Mouse (Mus musculus): ENCODE measurements at regions not wholly inside any gene's neighbourhood (a gene's known extent, or its start where the extent isn't known, plus 50 kb on each side); places are given as distances from the start of the nearest gene placed in this dataset.

DNA sequence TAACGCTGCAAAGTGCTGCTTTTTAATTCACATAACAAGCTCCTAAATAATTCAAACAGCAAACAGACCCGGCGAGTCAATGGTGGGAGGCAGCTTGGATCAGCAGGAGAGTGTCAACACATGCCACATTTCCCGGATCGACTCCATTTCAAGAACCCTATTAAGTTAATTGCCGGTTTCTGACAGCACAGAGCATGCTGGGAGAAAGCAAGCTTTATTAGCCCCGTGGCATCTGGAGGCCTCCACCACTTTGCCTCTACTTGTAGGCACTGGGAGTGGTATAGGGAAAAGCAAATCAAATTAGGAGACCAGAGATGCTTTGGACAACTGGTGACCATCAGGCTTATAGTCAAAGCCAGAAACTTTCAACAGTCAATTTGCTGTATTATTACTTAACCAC is 188.5 kb downstream of the Emx2 start:
- DNase-seq = no peak

DNA sequence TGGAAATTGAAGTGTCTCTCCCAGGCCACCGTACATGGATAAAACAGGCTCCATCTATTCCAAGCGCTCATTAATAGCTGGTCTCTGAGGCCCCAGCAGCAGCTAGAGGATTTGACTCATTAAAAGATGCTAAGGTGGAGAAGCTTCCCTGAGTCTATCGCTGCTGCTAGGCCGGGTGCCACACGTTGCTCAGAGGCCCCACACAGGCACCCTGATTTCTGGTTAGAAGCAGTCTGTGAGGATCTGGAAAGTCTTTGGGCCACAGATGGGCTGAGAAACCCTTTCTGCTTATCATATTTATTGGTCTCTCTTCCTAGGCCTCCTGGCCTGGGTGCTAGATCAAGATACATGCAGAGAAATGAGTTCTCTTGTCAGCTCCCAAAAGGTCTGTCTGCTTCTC is 191.2 kb downstream of the Emx2 start:
- DNase-seq = no peak

DNA sequence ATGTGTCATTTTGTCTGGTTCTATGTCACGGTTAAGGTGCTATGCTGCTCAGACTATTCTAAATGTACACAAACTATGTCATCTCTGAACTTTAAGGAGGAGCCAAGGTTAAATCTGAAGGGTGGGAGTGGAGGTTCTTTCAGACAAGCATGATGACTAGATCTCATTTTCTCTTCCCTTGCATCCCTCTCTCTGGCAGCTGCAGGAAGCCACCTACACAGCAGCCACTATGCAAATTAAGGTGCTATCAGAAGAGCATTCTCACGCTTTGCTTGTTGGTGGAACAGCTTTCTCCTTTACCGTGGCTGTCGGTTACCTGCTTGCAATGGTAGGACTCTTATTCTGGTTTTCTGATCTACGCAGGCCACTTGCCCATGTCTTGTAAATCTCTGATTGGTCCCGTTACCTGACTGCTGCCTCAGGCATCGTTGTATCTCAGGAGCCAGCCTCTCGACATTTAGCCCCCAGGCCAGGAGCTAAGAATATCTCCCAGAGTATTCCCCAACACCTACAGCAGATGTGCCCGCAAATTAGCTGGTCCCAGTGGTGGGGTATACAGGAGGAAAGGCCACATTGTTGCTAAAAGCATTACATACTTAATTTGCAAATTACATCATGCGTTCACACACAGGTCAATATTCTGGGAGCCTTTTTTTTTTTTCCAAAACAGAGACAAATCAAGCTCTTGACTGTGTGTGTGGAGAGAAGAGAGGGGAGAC is 192.6 kb downstream of the Emx2 start:
- no peak for DNase-seq

DNA sequence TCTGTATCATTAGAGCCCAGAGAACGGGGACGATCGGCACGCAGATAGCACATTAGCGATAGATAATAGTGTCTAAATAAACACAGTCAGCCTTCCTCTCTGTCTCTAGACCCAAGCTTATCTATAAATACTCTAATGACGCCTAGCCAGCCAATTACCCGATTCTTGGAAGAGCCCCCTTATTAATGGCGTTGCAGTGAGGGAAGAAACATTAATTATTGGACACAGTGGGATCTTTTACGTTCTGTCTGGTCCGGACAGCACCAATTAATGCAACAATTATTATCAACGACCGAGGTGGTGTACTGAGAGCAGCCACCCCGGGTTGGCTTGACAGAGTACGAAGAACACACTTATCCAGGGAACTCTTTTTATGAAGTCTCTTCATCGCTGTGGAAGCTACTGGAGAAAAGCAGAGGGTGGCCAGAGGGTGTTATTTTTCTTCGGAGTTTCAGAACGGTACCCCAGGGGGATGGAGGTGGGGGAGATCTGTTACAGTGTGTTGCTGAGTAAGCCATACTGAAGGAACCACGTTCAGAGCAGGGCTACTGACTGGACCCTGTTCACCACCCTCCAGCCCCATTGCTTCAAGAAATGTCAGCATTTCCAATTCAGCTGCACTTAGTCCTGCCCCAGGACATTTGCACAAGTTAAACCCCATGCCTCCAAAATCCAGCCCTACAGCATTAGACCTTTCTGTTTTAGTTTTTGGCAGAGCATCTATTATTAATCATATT is 195.6 kb downstream of the Emx2 start:
- DNase-seq = no peak

DNA sequence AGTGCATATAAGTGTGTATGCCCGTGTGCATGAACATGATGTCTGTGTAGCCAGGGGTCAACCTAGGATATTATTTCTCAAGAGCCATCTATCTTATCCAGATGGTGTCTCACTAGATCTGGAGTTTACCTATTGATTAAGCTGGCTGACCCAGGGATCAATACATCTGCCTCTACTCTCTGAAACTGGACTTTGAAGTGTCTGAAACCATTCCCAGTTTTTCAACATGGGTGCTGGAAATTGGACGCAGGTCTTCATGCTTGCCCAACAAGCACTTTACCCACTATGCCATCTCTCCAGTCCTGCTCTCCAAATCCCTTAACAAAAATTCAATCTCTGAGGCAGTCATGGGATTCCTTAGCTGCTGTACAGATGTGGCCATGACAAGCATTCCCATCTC is 197.1 kb downstream of the Emx2 start:
- no peak for DNase-seq

DNA sequence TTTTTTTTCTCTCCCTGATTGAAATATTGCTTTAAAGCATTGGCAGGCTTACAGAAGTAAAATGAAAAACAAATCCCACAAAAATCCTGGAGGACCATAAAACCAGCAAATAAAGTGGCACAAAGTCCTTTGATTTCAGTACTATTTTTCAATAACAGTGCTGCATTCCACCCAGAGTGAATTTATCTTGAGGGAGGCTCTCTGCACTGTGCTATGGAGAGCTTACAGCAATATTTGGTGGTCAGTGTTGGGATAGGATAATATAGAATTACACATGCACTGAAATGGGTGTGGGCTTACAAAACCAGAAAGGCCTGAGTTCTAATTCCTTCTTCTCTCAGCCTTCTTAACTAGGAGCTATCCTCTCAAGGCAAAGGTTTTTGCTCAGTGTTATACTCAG is 211.6 kb downstream of the Emx2 start:
- no peak for DNase-seq

DNA sequence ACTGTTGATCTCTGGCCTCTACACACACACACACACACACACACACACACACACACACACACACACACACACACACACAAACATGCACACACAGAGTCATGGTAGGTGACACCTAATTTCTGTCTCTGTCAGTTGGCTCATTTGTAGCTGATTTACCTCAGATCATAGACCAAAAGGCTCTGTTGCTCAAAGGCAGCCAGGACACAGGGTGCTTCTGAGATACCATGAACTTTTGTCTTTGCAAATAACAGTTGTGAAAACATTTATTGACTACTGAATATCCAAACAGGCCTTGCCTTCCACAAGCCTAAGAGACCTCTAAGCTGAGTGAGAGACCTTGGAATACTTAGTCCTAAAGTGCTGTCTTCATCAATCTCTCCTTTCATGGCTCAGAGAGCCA is 215.4 kb downstream of the Emx2 start:
- DNase-seq = no peak

DNA sequence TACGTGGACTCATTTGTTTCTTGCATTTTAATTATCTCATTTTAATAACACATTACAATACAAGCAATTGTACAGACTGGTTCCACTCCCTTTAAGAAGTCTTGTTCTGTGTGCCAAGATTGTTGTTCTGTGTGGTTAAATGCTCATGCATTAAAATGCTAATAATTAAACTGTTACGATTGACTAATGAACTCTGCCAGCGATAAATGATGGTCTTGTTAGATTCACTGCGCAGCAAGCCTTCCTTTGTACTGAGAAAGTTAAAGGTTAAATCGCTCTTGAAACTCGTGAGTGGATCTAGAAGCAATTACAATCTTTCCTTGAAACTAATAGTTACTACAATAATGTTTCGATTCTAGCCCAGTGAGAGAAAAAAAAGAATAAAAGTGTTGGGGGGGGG is 221.0 kb downstream of the Emx2 start:
- no peak for DNase-seq

DNA sequence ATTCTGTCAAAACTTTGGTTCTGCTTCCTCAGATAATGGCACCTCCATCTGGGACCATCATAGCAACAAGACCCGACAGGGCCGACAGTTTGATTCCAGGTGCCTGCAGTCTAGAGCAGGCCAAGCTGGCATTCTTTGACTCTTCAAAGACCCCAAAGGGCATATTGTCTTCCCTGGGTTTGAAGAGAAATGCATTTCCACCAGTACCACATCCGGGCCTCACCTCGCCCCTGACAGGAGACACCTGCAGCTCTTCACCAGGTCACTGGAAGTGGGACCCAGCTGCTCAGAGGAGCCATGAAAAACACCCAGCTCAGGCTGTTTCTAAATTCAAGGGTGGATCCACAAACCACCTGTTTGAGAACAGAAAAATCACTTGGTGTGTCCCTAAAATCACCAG is 222.2 kb downstream of the Emx2 start:
- no peak for DNase-seq

DNA sequence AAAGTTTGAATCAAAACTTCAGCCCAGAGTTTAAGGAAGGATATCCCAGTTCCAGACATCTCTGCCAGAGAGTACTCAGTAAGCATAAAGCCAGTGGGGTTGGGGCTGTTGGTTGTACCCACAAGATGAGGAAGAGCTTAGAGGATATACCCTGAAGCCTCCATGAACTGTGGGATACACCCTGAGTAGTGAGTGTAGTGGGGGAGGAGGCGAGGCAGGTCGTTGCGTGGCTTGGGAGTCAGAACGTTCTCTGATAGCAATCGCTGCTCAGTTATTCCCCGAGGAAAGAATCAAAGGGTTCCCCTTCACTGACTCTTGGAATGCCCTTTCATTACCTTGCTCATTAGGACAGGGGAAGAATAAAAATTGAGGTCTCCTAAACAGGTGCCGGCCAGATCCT is 226.1 kb downstream of the Emx2 start:
- no peak for DNase-seq

DNA sequence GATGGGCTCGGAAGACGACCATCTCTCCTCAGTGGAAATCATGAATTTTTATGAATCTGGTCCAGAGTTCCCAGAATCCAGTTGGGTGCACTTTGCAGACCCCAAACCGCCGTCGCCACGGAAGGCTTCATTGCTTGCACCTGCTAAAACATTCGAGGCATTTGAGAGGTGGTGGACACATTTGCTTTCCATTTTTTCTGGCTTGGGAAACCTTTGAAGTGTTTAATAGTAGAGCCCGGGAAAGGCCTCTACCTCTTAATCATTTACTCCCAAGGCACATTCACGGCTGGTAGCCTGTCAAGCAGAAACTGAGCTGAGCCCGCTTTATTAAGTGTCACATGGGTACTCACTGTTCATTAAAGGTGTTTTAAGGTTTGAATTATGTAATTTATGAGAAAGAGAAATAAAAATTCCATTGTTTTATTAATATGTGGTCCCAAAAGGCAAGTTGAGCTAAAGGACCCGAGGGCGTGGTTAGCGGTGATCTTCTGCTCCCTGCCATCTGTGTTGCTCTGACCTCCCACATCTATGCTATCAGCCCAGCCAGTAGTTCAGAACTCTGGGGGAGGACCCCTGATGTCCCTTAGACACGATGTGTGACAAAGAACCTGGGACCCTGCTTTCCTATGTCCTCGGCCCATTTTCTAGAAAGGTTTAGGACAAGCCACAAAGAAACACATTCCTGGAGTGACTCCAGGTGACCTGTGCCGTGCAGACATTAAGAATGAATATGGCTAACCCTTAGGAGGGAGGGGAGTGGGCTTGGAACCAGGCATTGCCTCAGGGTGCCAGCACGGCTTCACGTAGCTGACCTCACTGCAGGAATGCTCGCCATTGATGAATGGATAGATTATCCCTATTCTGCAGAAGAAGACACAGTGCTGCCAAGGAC is 227.9 kb downstream of the Emx2 start:
- peak; percentile 54 for DNase-seq

DNA sequence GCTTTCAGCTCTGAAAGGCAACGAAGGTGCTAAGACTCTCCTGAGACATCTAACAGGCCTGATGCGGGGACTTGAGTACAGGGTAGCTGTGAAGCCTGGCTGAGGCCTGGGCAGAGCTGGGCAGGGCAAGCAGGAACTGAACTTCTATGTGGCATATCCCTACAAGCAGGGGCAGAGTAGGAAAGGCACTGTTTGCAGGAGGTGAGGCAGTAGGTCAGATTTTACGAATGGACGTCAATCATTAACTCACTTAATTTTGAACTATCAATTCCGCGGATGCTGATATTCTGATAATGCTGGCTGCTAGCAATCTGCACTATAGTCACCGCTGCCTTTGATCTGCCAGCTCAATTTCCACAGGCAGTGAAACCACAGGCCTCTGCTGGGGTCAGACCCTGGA is 229.0 kb downstream of the Emx2 start:
- DNase-seq = peak; percentile 40

DNA sequence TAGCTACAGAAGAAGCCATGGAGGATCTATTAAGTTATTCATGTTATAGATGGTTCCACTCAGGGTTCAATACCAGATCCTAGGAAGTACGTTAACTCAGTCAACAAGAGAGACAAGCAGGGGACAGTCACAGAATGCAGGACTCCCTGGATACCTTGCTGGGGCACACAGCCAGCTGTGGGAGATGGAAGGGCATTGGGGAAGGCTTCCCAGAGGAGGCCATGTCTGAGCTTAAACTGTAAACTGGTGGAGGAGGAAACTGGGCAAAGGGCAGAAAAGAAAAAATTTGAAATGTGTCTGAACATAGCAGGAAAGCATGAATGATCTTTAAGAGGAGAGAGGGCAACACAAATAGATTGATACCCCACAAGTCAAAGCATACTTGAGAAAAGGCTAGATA is 229.5 kb downstream of the Emx2 start:
- DNase-seq = peak; percentile 41

DNA sequence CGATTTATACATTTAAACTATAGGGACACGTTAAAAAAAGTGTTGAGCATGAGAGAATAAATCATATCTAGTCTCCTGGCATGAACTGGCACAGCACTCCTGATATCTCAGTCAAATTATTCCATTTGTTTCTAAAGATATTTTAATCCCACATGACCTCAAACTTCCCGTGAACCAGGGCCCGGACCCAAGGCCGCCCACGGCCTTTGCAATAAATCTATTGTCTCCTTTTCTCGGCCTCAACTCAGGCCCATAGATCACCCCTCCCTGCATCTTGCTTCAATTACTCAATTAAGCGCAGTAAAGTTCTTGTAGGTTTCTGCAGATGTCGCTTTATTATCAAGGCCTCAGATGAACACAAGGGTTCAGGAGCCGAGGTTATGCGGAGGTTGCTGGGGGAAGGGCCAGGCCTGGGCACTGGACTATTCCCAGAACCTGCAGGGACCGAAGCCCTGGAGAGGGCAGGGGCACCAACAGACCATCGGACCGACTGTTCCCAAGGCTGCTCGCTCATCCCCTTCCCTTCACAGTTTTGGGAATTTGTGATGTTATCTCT is 233.4 kb downstream of the Emx2 start:
- DNase-seq = no peak

DNA sequence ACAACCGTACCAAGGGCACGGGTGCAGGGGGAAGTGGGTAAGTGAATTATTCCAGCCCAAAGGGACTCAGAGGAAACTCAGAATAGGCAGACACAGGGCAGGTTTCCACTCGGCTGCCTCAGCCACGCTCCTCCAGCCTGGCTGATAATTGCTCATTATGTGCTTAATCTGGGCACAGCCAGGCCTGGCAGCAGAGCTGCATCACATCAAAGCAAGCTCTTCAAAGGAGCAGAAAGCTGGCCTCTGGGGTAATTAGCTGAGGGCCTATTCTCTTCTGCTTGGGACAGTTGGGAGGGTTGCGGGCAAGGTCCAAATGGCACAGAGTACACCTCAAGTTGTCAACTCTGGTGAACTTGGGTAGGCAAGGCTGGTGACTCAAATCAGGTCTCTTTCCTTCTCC is 239.5 kb downstream of the Emx2 start:
- peak; percentile 24 for DNase-seq

DNA sequence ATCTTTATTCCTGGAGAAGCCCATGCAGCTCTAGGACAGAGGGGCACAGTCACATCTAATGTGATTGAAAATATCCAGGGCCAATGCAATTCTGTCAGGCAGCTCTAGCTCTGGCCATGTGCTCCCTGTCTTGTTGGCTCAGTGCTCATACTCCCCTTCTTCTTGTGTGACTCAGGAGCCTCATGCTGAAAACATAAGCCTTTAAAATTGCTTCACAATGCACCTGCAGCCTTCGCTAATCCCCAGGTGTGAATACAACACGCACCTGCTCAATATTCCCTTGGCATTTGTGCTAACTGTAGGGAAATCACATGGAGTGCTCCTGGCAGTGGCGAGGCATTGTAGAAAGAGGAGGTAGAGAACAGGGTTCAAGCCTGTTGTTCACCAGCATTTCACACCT is 242.0 kb downstream of the Emx2 start:
- DNase-seq = no peak

DNA sequence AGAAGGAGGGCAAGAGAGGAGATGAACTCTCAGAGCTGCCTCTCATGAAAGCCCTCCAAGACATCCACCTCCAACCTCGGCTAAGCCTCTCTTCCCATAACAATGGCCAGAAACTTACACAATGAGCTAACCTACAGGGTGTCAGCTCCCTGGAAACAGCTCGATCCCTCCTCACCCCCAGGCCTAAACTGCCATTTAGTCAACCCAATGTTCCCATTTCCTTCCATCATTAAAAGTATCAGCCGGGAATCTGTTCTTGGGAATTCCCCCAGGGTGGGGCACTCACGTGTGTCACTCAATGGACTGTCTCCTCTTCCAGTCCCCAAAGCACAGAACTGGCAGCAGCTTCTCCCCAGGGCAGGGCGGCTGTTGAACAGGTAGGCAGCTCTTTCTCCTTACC is 236.3 kb downstream of the Rab11fip2 start:
- DNase-seq = no peak

DNA sequence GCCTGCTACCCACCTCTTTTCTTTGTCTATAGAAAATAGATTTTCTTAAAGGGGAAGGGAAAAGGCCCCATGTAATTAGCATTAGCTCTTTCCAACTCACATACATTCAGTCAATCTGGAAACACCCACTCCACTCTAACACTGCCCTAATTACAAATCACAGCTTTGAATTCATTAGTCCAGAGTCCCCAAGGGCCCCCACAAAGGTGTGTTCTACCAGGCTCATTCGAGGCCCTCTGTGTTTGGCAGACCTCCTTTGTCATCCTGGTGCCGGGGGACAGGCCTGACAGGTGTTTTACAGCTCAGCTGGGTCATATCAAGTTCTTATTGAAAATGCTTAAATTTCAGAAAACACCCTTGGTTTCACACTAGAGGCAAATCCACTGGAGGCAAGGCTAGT is 234.3 kb downstream of the Rab11fip2 start:
- DNase-seq = no peak

DNA sequence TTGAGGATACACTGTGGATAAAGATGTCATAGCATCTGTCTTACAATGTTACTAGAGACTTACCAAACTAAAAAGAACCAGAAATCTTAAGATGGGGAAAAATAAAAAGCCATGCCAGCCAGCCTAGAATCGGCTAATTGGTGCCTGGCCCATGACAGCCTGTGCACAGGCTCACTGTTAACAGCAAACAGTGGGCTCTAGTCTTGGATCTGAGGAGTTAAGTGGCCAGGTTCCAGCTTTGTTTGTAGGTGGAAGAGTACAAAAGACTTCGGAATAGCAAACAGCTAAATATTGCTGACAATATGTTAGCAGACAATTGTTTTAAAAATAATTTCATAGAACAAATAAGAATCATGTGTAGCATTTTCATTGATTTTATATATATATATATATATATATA is 228.4 kb downstream of the Rab11fip2 start:
- no peak for DNase-seq

DNA sequence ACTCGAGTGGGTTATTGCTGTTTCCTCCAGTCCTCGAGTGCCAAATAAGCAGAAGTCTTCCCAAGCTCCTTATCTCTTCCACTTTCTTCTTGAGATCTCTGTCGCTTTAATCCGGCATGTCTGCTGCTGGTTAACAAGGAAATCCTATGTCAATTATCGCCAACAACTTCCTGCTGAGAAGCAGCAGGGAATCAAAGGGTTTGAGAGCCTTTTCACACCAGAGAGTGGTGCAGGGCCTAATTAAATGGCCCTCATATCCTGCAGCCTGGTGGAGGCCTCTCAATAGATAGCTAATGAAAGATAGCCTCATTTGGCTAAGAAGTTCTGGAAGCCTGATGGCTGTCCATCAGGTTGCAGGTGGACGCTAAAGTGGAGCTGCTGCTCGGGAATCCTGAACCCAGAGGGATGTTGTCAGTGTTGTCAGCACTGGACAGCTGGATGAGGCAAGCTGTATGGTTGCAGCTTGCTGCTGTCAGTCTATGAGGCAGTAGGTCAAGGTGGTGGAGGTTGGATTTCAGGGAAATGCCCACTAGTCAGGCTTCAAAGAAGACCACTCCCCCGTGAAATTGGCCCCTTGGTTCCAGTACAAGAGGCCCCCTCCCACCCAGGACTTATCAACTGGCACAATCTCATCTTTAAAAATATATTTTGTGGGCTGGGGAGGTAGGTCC is 225.5 kb downstream of the Rab11fip2 start:
- no peak for DNase-seq

DNA sequence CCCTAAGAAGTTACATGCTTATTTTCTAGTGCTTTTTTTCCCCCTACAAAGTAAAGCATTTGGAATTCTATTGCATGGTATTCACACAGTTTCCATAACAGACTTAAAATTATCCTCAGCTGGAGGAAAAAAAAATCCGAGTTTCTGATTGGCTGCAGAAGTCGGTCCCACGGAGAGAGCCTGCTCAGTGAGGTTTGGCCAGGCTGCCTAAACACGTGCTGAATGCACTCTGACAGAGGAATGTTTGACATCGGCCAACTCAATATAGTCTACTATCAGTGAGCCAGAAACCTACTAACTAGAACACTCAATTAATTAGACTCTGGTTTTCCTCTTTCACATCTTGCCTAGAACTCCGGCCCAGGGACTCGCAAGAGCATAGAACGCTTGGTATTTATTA is 204.9 kb downstream of the Rab11fip2 start:
- peak; percentile 15 for DNase-seq

DNA sequence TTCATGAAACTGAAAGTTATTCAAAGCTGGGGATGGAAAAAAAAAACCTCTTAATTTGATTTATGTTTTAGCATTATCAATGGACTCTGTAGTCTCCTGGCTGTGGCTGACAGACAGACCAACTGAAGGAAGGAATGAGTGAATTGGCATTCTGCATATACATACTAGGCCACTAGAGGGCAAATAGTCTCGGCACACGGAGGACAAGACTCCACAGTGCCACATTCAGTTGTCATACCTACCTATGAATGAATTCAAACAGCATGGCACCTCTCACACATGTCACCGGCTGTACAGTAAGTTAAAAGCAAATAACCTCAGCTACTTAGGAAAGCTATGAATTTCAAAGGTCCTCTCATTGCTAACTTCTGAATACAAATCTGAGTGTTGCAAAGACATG is 200.5 kb downstream of the Rab11fip2 start:
- DNase-seq = peak; percentile 18

DNA sequence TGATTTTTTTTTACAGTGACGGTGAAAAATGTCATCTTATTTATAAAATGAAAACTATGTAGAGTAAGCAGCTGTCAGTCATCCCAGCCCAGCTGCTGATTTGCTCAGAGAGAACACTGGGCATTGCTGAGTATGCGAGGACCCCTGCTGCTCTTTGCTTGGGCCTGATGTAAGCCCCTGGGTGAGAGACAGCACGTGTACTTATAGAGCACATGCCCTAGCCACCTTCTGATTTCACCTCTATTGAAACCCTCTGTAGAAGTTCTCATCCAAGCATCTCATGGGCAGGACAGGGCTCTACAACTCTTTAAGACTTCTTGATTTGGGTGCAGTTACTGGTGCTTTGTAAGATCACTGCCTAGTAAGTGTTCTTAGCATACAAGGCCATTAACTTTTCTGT is 182.2 kb downstream of the Rab11fip2 start:
- DNase-seq = no peak
